Mouse (Mus musculus) A20 (cell line): Measurements from ENCODE around the gene Gm13288.
"Not testable (repeated sequence)": the region's sequence is repeated elsewhere in the genome, so short reads cannot be mapped to it uniquely, and the experiment has no call there.

Source experiments
- DNase-seq: peaks from one replicate; pipeline ENCODE4 v3.0.0-alpha.2; 2011; ENCODE audit warnings: low read depth, low spot score

The Gm13288 gene

DNA sequence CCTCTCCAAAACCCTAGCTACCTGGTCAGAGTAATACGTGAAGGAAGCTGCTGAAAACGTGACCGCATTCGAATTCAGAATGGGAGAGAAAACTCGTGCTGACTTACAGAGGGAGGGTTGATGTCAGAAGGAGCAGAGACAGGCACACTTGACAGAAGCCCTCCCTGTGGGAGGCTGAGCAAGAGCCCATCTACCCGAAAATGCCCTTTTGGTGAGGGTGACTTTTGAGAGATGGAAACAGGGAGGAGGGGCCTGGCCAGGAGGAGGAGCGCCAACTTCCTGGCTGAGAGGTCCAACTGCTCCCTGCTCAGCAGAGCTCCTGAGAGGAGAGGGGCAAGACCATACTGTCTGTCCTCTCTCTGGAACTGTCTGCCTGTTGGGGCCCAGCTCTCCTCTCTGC is 6.0 kb upstream of the Gm13288 start, which contains the start of gene Gm13285:
Gene Gm13285, plus strand, starts transcription at position 301 of the 400 bp plus-strand sequence.
- DNase-seq, result not testable (repeated sequence)

GRCm38 (mm10) chr4:88802954-88803353 is 2.4 kb upstream of the Gm13288 start, which contains the start of gene Gm13287:
Gene Gm13287, plus strand, starts transcription at chr4:88803254.
- DNase-seq, result not testable (repeated sequence)

DNA sequence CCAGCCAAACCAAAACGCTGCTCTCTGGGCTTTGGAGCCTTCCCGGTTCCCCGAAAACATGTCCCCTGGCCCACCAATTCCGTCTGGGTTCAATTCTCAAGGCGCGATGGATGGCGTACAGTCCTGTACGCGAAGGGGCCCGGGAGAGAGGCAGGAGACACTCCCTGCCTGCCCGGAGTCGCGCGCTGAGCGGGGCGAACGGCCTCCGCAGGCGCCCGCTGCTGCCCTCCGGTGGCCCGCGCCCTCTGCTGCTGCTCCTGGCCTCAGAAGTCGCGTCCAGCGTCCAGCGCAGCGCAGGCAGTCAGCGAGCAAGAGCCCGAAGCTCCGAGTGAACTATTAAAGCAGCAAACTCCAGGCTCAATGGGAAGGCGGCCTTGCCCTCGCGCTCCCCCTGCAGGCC is 430 bp downstream of the Gm13288 start:
- DNase-seq, result not testable (repeated sequence)

DNA sequence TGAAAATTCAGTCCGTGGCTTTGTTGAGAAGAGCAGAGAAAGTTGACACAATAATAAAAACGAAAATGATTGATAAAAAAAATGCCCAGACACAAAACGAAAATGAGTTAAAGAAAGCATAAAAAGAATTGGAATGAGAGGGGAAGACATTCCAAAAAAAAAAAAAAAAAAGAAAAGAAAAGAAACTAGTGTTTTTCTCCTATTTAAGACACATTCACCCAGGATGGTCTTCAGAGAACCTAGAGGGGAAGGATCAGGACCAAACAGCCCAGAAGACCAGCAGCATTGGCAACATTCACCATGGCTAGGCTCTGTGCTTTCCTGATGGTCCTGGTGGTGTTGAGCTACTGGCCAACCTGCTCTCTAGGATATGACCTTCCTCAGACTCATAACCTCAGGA is 10.6 kb downstream of the Gm13288 start, which contains the start of gene Ifna7:
Gene Ifna7, plus strand, starts transcription at position 301 of the 400 bp plus-strand sequence.
- no peak for DNase-seq

DNA sequence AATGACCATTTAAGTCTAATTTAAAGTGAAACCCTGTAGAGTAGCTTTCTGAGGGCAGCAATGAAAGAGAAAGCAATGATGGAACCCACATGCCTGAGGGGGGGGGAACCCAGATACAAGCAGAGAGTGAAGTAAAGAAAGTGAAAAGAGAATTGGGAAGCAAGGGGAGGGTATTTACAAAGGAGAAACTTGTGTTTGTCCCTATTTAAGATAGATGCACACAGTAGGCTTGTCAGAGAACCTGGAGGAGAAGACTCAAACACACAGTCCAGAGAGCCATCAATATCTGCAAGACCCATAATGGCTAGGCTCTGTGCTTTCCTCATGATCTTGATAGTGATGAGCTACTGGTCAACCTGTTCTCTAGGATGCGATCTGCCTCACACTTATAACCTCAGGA is 14.3 kb downstream of the Gm13288 start, which contains the start of gene Ifna11:
Gene Ifna11, plus strand, starts transcription at position 301 of the 400 bp plus-strand sequence.
- DNase-seq, result no peak

DNA sequence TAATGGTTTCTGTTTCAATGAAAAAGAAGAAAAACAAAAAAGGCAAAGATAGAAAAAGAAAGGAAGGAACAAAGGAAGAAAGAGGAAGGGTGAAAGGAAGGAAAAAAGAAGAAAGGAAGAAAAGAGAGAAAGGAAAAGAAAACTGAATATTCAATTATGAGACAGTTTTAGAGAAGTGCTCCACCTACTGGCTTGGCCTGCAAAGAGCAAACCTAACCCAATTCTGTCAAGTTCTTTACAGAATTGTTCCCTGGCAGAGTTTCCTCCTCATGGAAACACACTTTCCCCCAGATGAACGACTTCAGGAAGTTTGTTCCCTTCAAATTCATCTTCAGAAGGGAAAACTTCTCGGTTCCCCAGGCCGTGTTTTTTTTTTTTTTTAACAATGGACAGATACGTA is 17.7 kb downstream of the Gm13288 start:
- DNase-seq, result peak; percentile 14

- DNase-seq, result not testable (repeated sequence)
These were observed 21.8 kb downstream of the Gm13288 start, which contains the start of gene Ifna6 for GRCm38 (mm10) chr4:88827116-88827515. Gene Ifna6, plus strand, starts transcription at chr4:88827416.

GRCm38 (mm10) chr4:88830523-88830922 is 25.2 kb downstream of the Gm13288 start:
- DNase-seq, result peak; percentile 19

DNA sequence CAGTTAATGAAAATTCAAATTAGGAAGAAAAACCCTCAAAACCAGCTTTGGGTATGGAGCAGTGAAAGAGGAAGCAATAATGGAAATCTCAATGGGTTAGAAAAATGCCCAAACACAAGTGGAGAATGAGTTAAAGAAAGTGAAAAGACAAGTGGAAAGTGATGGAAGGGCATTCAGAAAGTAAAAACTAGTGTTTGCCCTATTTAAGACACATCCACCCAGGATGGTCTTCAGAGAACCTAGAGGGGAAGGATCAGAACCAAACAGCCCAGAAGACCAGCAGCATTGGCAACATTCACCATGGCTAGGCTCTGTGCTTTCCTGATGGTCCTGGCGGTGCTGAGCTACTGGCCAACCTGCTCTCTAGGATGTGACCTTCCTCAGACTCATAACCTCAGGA is 29.9 kb downstream of the Gm13288 start, which contains the start of gene Ifna5:
Gene Ifna5, plus strand, starts transcription at position 301 of the 400 bp plus-strand sequence.
- DNase-seq, result not testable (repeated sequence)

- DNase-seq, result peak; percentile 24
These were observed 33.5 kb downstream of the Gm13288 start for GRCm38 (mm10) chr4:88838828-88839227.

DNA sequence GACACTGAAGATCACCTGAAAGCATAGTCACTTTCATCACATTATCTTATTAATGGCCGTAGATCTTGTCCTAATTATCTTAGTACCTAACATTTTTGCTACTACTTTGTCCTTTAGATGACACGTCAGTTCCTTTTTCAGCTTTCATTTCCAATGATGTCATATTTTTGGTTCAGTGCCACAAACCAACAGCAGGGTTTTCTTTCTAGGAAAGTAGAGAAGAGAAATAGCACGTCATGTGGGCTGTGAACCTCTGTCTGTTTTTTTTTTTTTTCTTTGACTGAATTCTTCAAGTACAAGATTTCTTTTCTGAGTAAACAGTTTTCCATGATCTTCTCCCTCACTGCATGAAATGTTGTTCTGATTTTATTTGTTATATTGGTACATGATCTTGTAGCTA is 34.7 kb downstream of the Gm13288 start:
- no peak for DNase-seq

- no peak for DNase-seq
These were observed 36.1 kb downstream of the Gm13288 start, which contains the start of gene Ifna4 for GRCm38 (mm10) chr4:88841438-88841911. Gene Ifna4, plus strand, starts transcription at chr4:88841861.

DNA sequence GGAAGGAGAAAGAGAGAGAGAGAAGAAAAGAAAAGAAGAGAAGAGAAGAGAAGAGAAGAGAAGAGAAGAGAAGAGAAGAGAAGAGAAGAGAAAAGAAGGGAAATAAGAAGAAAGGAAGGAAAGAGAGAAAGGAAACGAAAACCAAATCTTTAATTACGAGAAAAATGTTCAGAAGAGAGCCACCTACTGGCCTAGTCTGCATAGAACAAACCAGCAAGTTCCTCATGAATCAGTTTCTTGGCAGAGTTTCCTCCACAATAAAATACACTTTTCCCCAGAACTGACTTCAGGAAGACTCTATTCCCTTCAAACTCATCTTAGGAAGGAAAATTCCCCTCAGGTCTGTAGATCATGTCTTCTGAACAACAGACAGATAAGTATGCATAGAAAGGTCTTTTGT is 40.0 kb downstream of the Gm13288 start:
- no peak for DNase-seq

DNA sequence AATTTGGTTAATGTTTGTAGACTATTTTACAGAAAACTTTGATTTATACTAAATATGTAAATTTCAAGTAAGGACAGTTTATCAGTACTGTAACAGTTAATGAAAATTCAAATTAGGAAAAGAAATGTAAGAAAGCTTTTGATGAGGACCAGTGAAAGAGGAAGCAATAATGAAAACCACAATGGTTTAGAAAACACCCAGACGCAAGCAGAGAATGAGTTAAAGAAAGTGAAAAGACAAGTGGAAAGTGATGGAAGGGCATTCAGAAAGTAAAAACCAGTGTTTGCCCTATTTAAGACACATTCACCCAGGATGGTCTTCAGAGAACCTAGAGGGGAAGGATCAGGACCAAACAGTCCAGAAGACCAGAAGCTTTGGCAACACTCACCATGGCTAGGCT is 44.4 kb downstream of the Gm13288 start, which contains the start of gene Ifna1:
Gene Ifna1, plus strand, starts transcription at position 390 of the 400 bp plus-strand sequence.
- DNase-seq, result no peak

GRCm38 (mm10) chr4:88851026-88851763 is 45.9 kb downstream of the Gm13288 start:
- DNase-seq, result no peak
